Mouse (Mus musculus): ENCODE results near the gene Exosc9.

GRCm38 (mm10) chr3:36530345-36530744, 22.1 kb upstream of the Exosc9 start:
- TF ChIP-seq CTCF (IDR thresholded peaks at IDR 0.05; ENCODE audit: low read depth) (no peak), EP300 (IDR thresholded peaks at IDR 0.05; ENCODE audit: low read depth) (no peak)
